Mouse (Mus musculus) heart, embryonic 12.5 days (tissue): ENCODE measurements around the gene Gm26920. TPM values are rescaled to one million over a fixed set of nuclear protein-coding genes. Genes with fewer than 3 reads are reported as not detected.

Experiments
- ATAC-seq: fragments of 200-750 bp; cut with Nextera tagmentation; 2 replicates; pipeline ENCODE4 v1.8.0; 2017; ENCODE audit warnings: moderate TSS enrichment, moderate library complexity; ENCODE audit not compliant: insufficient number of reproducible peaks, low FRiP score
- H3K27ac ChIP-seq: fragments of 300-500 bp; sonication (generic); 2 replicates; pipeline ENCODE4 v1.5.1; 2016; ENCODE audit warnings: mild to moderate bottlenecking, moderate library complexity; ENCODE audit not compliant: poor library complexity, severe bottlenecking
- H3K27me3 ChIP-seq: fragments of 300-500 bp; sonication (generic); replicated peaks from 2 replicates; pipeline ENCODE4 v1.6.1; 2016; ENCODE audit warnings: mild to moderate bottlenecking, moderate library complexity
- H3K36me3 ChIP-seq: fragments of 300-500 bp; sonication (generic); 2 replicates; pipeline ENCODE4 v1.6.1; 2016; ENCODE audit warnings: mild to moderate bottlenecking, moderate library complexity
- H3K4me1 ChIP-seq: fragments of 300-500 bp; sonication (generic); replicated peaks from 2 replicates; pipeline ENCODE4 v1.6.1; 2016; ENCODE audit warnings: mild to moderate bottlenecking
- H3K4me2 ChIP-seq: fragments of 300-500 bp; sonication (generic); 2 replicates; pipeline ENCODE4 v1.6.1; 2016; ENCODE audit warnings: mild to moderate bottlenecking, moderate library complexity
- H3K4me3 ChIP-seq: fragments of 300-500 bp; sonication (generic); 2 replicates; pipeline ENCODE4 v1.5.1; 2016; ENCODE audit warnings: mild to moderate bottlenecking
- H3K9ac ChIP-seq: fragments of 300-500 bp; sonication (generic); 2 replicates; pipeline ENCODE4 v1.6.1; 2016; ENCODE audit warnings: mild to moderate bottlenecking, moderate library complexity
- H3K9me3 ChIP-seq: fragments of 300-500 bp; sonication (generic); replicated peaks from 2 replicates; pipeline ENCODE4 v1.6.1; 2016; ENCODE audit warnings: mild to moderate bottlenecking, moderate library complexity
- WGBS: fragments of 180-500 bp; shearing (Covaris S2); methylation state at CpG from one replicate; pipeline ENCODE4 v1.1.7; 2016; 5-methylcytosine and 5-hydroxymethylcytosine counted together
- polyA plus RNA-seq: library from polyadenylated mRNA; unstranded; fragments of >200 nt; fragmentation: Nextera tagmentation; extraction: Ambion mirVana; gene quantifications from 2 replicates; pipeline ENCODE4 v1.2.1, GENCODE M21; 2016

Gm26920 gene
- polyA plus RNA-seq, 1 experiment from 2014 or later, result 1.5 TPM

DNA sequence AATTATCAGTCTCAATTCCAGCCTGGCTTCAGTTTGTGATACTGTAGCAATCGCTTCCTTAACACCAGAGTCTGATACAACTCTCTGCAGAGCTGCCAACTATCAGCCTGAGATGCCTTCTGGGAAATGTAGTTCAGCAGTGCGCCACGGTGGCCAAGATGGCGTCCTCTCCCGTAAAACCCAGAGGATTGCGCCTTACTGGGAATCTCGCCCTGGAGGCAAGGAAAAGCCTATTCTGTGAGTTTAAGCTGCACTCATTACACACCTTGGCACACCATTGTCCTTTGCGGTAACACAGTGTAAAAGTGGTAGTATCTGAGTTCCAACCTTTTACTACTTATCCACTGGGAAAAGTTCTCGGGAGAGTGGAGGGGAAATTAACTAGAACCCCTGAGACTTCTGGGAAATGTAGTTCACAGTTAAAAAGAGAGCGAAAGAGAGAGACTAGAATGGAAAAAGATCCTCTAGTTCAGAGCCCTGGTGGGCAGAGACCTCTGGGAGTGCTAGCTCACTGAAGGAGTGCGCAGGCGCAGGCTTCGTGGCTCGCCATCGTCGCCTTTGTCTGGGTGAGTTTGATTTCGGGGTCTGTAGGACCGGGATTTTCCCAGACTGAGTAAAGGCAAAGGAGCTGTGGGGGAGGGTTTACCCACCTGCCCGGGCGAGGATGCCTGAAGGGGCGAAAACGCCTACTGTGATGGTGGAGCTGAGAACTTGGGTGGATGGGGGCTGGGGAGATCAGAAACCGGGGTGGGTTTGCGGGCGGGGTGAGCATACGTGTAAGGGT, 4.6 kb upstream of the Gm26920 start, which contains the start of gene Zfp260:
Zfp260 (plus strand) TSS at position 132 of the 784 bp plus-strand sequence.
- Histone ChIP-seq H3K4me2 (peak within 1 kb of the TSS; percentile 89), H3K9me3 (no peaks in the 10 kb centered on the region), H3K27ac (peak within 1 kb of the TSS; percentile 90), H3K4me1 (peaks cover 33% of the 10 kb centered on the region), H3K36me3 (peaks cover 28% of the 10 kb centered on the region), H3K9ac (peak within 1 kb of the TSS; percentile 82), H3K27me3 (no peaks in the 10 kb centered on the region), H3K4me3 (peak within 1 kb of the TSS; percentile 58)
- ATAC-seq, result peak; percentile 82
- WGBS, result under 1% methylated on average over 26 of the region's 26 CpGs

DNA sequence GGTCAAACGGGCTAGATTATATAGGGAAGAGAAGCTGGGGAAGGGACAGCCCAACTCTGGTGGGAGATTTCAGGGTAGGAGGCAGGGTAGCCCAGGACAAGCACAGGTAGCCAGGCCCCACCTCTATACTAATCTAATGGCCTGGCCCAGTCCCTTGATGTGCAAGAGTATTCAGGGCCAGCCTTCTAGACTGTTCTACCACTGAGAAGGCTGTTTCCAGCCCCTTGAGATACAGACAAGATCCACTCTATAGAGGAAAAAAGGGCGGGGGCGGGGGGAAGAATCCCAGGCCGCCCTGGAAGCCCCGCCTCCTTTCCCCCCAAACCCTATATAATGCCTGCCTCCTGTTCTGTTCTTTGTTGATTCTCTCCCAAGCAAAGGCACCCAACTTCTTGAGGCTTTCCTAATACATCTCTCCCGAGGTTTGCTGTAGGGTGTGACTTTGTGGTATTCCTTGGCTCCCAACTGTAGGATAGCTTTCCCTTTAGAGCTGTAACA, 3.8 kb upstream of the Gm26920 start:
- H3K4me2 ChIP-seq, result peak overlapping the region; percentile 60
- peaks cover 33% of the 10 kb centered on the region for H3K4me1 ChIP-seq
- H3K9me3 ChIP-seq, result no peaks in the 10 kb centered on the region
- no peak for ATAC-seq
- H3K27me3 ChIP-seq, result no peaks in the 10 kb centered on the region
- peak overlapping the region; percentile 90 for H3K27ac ChIP-seq
- WGBS, result 67% methylated on average over 6 of the region's 6 CpGs
- H3K4me3 ChIP-seq, result peak overlapping the region; percentile 58
- peak overlapping the region; percentile 82; the same call in 1 of the 2 replicates for H3K9ac ChIP-seq
- peaks cover 19% of the 10 kb centered on the region for H3K36me3 ChIP-seq

DNA sequence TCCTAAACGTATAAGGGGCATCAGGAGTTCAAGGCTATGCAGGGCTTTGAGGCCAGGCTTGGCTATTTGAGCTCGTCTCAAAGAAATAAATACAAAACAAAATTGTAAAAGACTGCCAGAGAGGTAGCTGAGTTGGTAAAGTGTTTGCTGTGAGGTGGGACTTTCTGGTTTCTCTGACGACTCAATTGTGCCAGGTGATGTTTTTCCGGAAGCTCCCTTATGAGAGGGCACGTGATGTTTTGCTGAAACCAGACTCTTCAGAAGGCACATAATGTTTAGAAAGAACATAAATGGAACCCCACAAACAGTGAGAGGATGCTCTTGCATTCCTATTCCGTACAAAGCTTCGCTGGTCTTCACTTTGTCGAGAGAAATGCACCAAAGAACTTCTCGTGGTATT, 2.5 kb upstream of the Gm26920 start:
- ATAC-seq, result no peak
- WGBS, result 75% methylated on average over 9 of the region's 9 CpGs
- Histone ChIP-seq H3K27me3 (no peaks in the 10 kb centered on the region), H3K27ac (no peak overlapping the region), H3K36me3 (peaks cover 9% of the 10 kb centered on the region), H3K4me2 (no peak overlapping the region), H3K4me3 (no peak overlapping the region), H3K9ac (no peak overlapping the region), H3K4me1 (peaks cover 29% of the 10 kb centered on the region), H3K9me3 (no peaks in the 10 kb centered on the region)

DNA sequence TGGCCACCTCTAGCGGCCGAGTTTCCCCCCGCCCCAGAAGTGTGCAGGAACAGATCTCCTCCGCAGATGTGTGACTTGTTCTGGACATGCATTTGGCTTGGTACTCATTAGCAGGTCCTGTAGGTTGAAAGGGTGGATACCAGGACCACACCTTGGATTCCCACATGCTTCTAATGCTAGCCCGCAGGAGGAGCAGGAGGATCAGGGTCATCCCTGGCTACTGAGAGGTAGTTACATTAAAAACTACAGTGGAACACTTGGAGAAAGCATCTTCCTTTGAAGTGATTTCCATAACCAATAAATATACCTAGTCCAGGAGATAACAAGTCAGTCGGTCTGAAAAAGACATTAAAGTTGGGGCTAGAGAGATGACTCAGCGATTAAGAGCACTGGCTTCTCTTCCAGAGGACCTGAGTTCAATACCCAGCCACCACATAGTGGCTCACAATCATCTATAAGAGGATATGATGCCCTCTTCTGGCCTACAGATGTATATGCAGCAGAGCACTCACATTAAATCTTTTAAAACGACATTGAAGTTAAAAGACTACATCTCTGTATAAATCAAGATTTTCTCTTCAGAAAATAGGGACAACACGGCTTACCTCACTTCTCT, 868 bp upstream of the Gm26920 start:
- ATAC-seq, result peak; percentile 0; the same call in 1 of the 2 replicates
- H3K36me3 ChIP-seq, result peaks cover 10% of the 10 kb centered on the region
- peak overlapping the region; percentile 61 for H3K27ac ChIP-seq
- peak overlapping the region; percentile 43; the same call in 1 of the 2 replicates for H3K9ac ChIP-seq
- peak overlapping the region; percentile 71 for H3K4me3 ChIP-seq
- H3K9me3 ChIP-seq, result no peaks in the 10 kb centered on the region
- peaks cover 18% of the 10 kb centered on the region for H3K4me1 ChIP-seq
- H3K4me2 ChIP-seq, result peak overlapping the region; percentile 75
- H3K27me3 ChIP-seq, result no peaks in the 10 kb centered on the region
- WGBS, result 6% methylated on average over 9 of the region's 9 CpGs

DNA sequence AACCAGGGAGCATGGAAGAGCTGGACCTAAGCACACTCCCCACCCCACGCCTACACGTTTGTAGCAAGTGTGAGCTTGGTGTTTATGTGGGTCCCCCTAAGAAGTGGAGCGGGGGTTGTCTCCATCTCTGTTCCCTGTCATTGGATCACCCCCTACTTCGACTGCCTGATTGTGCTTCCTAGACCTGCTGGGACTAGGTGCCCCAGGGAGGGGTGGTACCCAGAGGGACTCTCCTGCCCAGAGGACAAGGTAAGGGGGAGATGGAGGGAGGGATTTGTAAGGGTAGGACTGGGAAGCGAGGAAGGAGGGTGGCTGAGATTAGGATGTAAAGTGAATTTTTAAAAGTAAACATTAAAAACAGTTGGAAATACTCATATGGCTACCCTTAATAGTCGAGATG, 805 bp downstream of the Gm26920 start:
- Histone ChIP-seq H3K36me3 (peaks cover 26% of the 10 kb centered on the region), H3K4me2 (peak overlapping the region; percentile 75), H3K27me3 (no peaks in the 10 kb centered on the region), H3K9ac (peak overlapping the region; percentile 67), H3K4me3 (peak overlapping the region; percentile 71), H3K9me3 (peaks cover 3% of the 10 kb centered on the region), H3K4me1 (peaks cover 15% of the 10 kb centered on the region), H3K27ac (no peak overlapping the region)
- 26% methylated on average over 6 of the region's 6 CpGs for WGBS
- no peak for ATAC-seq

DNA sequence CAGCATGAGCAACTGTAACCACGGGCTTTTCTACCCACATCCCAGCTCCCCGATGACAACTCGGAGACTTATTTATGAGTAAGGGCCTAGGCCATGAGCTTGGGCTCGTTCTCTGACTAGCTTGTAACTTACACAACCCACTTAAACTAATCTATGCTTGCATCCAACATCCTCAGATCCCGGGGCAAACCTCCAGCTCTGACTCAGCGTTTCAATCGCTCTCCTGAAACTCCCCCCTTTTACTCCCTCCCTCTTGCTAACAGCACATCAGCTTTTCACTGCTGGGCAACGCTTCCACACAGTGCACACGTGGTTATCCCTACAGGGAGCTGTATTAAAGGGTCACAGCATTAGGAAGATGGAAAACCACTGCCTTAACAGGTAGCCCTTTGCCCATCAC, 3.7 kb downstream of the Gm26920 start:
- H3K4me1 ChIP-seq, result peaks cover 11% of the 10 kb centered on the region
- no peak for ATAC-seq
- H3K9me3 ChIP-seq, result peaks cover 3% of the 10 kb centered on the region
- no peaks in the 10 kb centered on the region for H3K27me3 ChIP-seq
- H3K36me3 ChIP-seq, result peaks cover 31% of the 10 kb centered on the region
- no peak overlapping the region for H3K4me2 ChIP-seq
- H3K27ac ChIP-seq, result no peak overlapping the region
- H3K4me3 ChIP-seq, result no peak overlapping the region
- WGBS, result 86% methylated on average over 9 of the region's 9 CpGs
- H3K9ac ChIP-seq, result no peak overlapping the region

DNA sequence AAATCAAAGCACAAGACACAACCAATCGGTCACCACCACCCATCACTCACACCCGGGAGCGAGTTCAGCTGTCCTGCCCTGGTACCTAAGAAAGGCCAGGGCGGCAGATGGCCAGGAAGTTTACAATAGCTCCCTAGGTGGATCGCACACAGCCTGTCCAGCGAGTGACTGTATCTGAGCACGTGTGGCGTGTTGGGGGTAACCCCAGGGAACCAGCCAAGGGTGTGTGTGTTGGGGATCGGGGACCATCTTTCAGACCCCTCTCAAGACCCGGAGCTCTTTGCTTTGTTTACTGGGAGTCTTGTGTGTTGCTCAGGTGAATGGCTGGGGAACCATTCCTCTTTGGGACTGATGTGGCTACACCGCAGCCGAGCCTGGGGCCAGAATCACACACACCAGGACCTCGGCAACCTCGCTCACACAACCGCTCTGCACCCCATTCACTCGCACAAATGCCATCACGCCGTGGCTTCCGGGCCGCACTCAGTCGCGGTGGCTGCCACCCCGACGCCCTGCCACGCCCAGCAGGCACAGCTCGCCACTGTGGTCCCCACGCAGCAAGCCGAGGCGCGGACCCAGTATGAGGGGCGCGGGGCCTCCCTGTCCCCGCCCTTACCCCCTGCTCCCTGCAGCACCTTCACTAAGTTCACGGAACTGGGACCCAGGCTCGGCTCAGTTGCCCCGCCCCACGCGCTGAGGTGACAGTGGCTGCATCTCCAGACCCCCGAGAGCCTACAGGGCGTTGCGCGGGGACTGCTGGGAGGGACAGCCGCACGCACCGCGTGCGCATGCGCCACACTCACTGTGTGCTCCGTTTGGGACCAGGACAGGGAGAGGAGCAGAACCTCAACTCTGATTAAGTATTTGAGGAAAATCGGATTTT, 17.8 kb downstream of the Gm26920 start, which contains the start of gene Zfp82:
Zfp82 (minus strand) TSS at position 755 of the 883 bp plus-strand sequence.
- WGBS, result under 1% methylated on average over 50 of the region's 50 CpGs
- H3K9ac ChIP-seq, result peak within 1 kb of the TSS; percentile 79
- ATAC-seq, result peak; percentile 94
- peaks cover 25% of the 10 kb centered on the region for H3K36me3 ChIP-seq
- no peaks in the 10 kb centered on the region for H3K9me3 ChIP-seq
- no peaks in the 10 kb centered on the region for H3K4me1 ChIP-seq
- H3K27me3 ChIP-seq, result no peaks in the 10 kb centered on the region
- peak within 1 kb of the TSS; percentile 67 for H3K4me3 ChIP-seq
- H3K27ac ChIP-seq, result peak within 1 kb of the TSS; percentile 15; the same call in 1 of the 2 replicates
- H3K4me2 ChIP-seq, result peak within 1 kb of the TSS; percentile 87

DNA sequence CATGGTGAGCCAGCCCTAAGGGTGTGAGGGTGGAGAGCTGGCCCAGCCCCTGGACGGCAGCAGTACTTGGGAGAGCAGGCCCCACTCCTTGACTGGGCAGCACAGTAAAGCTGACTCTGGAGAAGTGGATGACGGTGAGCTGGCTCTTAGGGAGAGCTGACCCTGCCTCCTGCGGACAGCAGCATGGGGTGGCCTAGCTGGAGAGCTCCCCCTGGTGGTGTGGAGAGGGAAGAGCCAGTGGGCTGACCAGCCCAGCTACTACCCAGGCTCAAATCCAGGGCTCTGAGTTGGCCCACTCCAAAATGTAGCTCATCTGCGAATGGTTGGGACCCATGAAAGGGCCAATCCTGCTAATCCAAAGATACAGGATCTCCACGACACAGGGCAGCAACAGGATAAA, 25.6 kb downstream of the Gm26920 start:
- H3K27ac ChIP-seq, result no peak overlapping the region
- H3K27me3 ChIP-seq, result no peaks in the 10 kb centered on the region
- H3K9ac ChIP-seq, result no peak overlapping the region
- peaks cover 62% of the 10 kb centered on the region for H3K36me3 ChIP-seq
- H3K4me3 ChIP-seq, result no peak overlapping the region
- no peak overlapping the region for H3K4me2 ChIP-seq
- H3K4me1 ChIP-seq, result no peaks in the 10 kb centered on the region
- H3K9me3 ChIP-seq, result no peaks in the 10 kb centered on the region
- ATAC-seq, result no peak
- 82% methylated on average over 5 of the region's 5 CpGs for WGBS

DNA sequence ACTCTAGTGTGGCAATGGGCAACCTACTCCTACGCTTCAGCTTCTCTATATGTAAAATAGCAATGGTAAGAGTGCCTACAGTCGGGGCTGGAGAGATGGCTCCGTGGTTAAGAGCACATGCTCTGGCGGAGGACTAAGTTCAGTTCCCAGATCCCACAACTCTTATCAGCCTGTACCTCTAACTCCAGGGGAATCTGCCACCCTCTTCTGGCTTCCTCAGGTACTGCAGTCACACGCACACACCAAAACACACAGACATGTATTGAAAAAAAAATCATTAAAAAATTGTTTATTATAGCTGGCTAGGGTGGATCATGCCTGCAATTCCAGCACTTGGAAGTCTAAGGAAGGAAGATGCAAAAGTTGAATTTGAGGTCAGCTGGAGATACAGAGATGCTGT, 27.7 kb downstream of the Gm26920 start:
- no peak overlapping the region for H3K27ac ChIP-seq
- no peaks in the 10 kb centered on the region for H3K4me1 ChIP-seq
- no peaks in the 10 kb centered on the region for H3K9me3 ChIP-seq
- H3K9ac ChIP-seq, result no peak overlapping the region
- H3K36me3 ChIP-seq, result peaks cover 56% of the 10 kb centered on the region
- H3K4me2 ChIP-seq, result no peak overlapping the region
- 87% methylated on average over 5 of the region's 5 CpGs for WGBS
- no peak for ATAC-seq
- no peak overlapping the region for H3K4me3 ChIP-seq
- no peaks in the 10 kb centered on the region for H3K27me3 ChIP-seq

DNA sequence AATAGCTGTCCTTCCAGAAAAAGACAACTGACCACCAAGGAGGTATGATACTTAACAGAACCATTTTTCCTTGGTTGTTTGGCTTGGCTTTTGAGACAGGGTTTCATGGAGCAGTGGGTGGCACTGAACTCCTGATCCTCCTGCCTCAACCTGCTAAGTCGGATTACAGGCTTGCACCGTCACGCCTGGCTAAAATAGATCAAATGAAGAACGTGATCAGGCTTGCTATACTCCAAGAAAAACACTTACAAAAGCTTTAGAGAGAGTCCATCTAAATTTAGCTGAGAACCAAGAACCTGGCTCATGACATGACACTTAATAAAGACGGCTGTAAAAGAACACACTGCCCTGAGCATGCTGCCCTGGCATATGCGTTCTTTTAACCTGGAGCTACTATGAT, 29.9 kb downstream of the Gm26920 start:
- no peak overlapping the region for H3K9ac ChIP-seq
- 60% methylated on average over 6 of the region's 6 CpGs for WGBS
- H3K27me3 ChIP-seq, result no peaks in the 10 kb centered on the region
- H3K4me2 ChIP-seq, result no peak overlapping the region
- H3K4me1 ChIP-seq, result no peaks in the 10 kb centered on the region
- H3K27ac ChIP-seq, result no peak overlapping the region
- H3K36me3 ChIP-seq, result peaks cover 64% of the 10 kb centered on the region
- no peaks in the 10 kb centered on the region for H3K9me3 ChIP-seq
- ATAC-seq, result no peak
- no peak overlapping the region for H3K4me3 ChIP-seq
